Mouse (Mus musculus): ENCODE results near the gene Mecom. TPM values are rescaled to one million over a fixed set of nuclear protein-coding genes. Genes with fewer than 3 reads are reported as not detected.

Mecom gene
- polyA plus RNA-seq, 1 experiment from 2014 or later, result 6.9 TPM

DNA sequence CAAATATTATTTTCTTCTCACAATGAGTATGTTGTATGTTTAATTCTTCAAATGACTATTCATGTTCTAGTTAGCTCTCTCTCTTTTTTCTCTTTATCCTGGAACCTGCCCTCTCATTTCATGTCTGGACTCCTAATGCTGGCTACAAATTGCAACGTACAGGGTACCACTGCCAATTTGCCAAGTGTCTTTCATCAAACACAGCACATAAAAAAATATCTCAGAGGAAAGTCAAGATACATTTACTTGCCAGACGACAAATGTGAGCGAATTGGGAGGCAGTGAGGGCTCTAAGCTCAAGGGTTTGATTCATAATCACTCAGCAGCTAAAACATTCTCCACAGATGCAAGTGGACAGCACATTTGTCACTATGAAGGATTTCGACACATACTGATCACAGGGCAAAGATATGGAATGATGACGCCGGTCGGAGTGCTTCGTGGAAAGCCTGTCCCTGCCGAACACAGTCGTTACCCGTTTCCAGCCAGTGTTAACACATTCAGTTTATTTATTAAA lies 579.3 kb downstream of the Mecom start:
- Histone ChIP-seq H3K4me3 (no peak overlapping the region), H3K9ac (no peak overlapping the region), H3K27me3 (no peaks in the 10 kb centered on the region), H3K4me1 (replicated peaks) (no peaks in the 10 kb centered on the region), H3K36me3 (no peaks in the 10 kb centered on the region), H3K9me3 (no peaks in the 10 kb centered on the region), H3K4me2 (peak overlapping the region; percentile 24; the same call in 1 of the 2 replicates), H3K27ac (replicated peaks) (no peak overlapping the region)
- 69% methylated on average over 11 of the region's 11 CpGs for WGBS
- ATAC-seq (ENCODE audit: low FRiP score, low read depth), result no peak

DNA sequence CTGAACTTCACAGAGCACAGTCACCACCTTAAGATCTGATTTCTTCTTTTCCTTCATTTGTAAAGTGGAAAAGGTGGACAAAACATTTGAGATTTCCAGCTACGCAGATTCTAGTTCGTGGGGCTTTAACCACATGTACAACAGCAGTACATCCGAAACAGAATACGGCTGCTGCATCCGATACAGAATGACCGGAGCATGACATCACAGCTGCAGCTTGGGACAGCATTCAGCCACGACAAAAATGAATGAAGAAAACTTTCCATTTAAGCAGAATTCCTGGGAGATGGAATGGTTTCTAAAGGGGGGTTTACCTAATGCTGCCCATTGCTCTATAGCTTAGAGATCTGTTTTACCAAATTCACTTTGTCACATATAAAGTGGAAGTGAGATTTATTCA lies 583.9 kb downstream of the Mecom start:
- Histone ChIP-seq H3K4me2 (no peak overlapping the region), H3K9me3 (no peaks in the 10 kb centered on the region), H3K27me3 (no peaks in the 10 kb centered on the region), H3K36me3 (no peaks in the 10 kb centered on the region), H3K4me3 (no peak overlapping the region), H3K9ac (no peak overlapping the region), H3K4me1 (replicated peaks) (no peaks in the 10 kb centered on the region), H3K27ac (replicated peaks) (no peak overlapping the region)
- 86% methylated on average over 7 of the region's 7 CpGs for WGBS
- no peak for ATAC-seq (ENCODE audit: low FRiP score, low read depth)

DNA sequence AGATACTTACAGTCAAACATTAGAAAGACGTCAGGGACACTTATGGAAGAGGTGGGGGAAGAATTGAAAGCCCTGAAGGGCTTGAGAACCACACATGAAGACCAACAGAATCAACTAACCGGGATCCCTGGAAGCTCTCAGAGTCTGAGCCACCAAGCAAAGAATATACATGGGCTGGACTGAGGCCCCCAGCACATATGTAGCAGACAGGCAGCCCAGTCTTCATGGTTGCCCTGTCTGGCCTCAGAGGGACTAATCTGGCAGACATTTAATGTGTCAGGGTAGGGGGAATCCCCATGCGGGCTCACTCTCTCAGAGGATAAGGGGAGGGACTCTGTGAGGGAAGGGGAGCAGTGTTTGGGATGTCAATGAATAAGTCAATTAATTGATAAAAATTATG lies 584.4 kb downstream of the Mecom start:
- Histone ChIP-seq H3K36me3 (no peaks in the 10 kb centered on the region), H3K9me3 (no peaks in the 10 kb centered on the region), H3K9ac (no peak overlapping the region), H3K27me3 (no peaks in the 10 kb centered on the region), H3K4me2 (no peak overlapping the region), H3K4me1 (replicated peaks) (no peaks in the 10 kb centered on the region), H3K4me3 (no peak overlapping the region), H3K27ac (replicated peaks) (no peak overlapping the region)
- no peak for ATAC-seq (ENCODE audit: low FRiP score, low read depth)
- 88% methylated on average over 3 of the region's 3 CpGs for WGBS

DNA sequence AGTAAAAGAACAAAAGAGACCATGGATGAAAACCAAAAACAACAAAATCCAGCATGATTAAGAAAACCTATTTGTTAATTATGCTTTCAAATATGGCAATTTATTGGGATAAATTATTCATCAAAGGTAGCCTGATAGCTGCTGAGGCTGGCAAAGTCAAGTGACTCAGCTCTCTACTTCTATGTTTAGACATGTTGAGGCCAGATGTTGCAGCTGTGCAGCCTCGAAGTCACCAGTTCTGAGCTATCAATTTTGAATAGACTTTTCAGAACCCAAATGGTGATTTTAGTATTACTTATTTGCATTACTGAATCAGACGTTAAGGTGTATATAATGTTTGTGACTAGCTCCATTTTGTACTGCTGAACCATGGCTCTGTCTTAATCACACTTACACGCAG lies 588.8 kb downstream of the Mecom start:
- Histone ChIP-seq H3K27me3 (no peaks in the 10 kb centered on the region), H3K4me1 (replicated peaks) (0 out of 2 replicates have a peak, but pooled peaks cover 4% of the 10 kb centered on the region), H3K27ac (replicated peaks) (no peak overlapping the region), H3K4me2 (no peak overlapping the region), H3K36me3 (no peaks in the 10 kb centered on the region), H3K9ac (no peak overlapping the region), H3K4me3 (no peak overlapping the region), H3K9me3 (no peaks in the 10 kb centered on the region)
- ATAC-seq (ENCODE audit: low FRiP score, low read depth), result no peak
- 85% methylated on average over 3 of the region's 3 CpGs for WGBS

DNA sequence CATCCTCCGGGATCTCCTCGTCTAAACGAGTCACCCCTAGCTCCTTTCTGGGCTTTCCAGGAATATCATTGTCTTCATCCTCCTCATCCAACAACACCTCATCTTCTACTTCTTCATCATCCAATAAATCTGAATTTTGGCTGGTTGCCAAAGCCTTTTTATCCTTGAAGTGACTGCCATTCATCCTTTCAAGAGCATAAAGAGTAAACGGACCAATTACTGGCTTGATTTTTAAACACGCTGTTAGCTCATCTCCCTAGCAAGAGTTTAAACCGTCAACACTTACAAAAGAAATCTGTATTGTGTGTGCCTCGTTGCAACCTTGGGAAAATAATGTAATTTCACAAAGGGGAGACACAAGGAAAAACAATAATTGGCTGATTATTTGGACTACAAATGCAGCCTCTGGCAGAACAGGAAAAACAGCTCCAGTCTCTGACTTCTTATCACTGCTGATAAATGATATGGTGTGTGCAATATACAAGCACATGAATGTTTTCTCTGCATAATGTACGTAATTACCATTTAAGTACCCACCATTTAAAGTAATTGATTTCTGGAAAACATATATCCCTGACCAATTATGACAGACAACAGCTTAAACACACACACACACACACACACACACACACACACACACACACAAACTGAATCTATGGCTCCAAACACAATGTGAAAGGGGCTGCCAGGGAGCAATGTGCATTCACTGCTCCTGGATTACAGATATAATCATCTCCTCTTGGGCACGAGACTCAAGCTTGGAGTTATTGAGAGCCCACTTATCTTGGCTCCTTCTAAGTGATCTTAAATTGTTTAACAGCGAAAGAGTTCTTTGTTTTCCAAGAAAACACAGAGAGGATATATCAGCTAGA lies 590.2 kb downstream of the Mecom start:
- H3K27me3 ChIP-seq, result no peaks in the 10 kb centered on the region
- no peak overlapping the region for H3K27ac ChIP-seq (replicated peaks)
- ATAC-seq (ENCODE audit: low FRiP score, low read depth), result 0 out of 2 replicates have a peak, but pooled peaks have one; percentile 27
- no peak overlapping the region for H3K9ac ChIP-seq
- no peaks in the 10 kb centered on the region for H3K36me3 ChIP-seq
- 47% methylated on average over 10 of the region's 10 CpGs for WGBS
- 0 out of 2 replicates have a peak overlapping the region, but pooled peaks have one; percentile 6 for H3K4me2 ChIP-seq
- H3K4me3 ChIP-seq, result no peak overlapping the region
- no peaks in the 10 kb centered on the region for H3K9me3 ChIP-seq
- 0 out of 2 replicates have a peak, but pooled peaks cover 4% of the 10 kb centered on the region for H3K4me1 ChIP-seq (replicated peaks)

DNA sequence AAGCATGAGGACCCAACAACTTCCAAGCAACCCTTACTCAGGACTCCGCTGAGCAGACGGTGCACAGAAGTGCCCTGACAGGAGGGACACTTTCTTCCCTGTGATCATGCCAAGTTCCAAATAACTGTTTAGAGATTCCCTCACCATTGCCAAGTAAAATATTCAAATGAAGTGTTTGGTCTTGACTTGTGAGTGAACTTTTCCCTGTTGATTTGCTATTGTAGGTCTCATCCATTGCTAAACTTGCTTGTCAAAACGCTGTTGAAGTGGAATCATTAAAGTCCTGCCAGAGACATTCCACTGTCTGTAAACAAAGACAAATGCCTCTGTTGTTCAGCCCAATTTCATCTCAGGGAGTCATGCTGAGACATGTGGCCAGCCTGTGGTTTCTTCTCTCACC lies 594.5 kb downstream of the Mecom start:
- Histone ChIP-seq H3K4me3 (no peak overlapping the region), H3K36me3 (no peaks in the 10 kb centered on the region), H3K9me3 (no peaks in the 10 kb centered on the region), H3K4me1 (replicated peaks) (0 out of 2 replicates have a peak, but pooled peaks cover 4% of the 10 kb centered on the region), H3K4me2 (no peak overlapping the region), H3K27ac (replicated peaks) (no peak overlapping the region), H3K27me3 (no peaks in the 10 kb centered on the region), H3K9ac (no peak overlapping the region)
- ATAC-seq (ENCODE audit: low FRiP score, low read depth), result no peak
- WGBS, result 43% methylated on average over 3 of the region's 3 CpGs

DNA sequence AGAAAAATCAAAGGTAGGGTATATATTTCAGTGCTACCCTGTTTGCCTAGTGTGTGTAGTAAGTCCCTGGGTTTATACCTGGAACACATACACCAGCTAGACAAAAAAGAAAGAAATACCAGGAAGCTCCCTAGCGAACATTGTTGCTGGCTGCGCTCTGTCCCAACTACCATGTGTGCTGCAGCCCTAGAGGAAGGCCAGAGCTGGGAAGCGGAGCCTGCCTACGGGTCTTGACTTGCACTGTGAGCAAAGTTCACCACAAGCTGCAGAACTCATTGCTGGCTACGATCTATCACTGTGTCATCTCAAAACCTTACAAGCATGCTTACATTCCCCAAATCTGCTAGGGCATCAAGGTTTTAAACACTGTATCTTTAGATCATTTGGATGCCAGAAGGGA lies 597.0 kb downstream of the Mecom start:
- no peak for ATAC-seq (ENCODE audit: low FRiP score, low read depth)
- Histone ChIP-seq H3K4me2 (no peak overlapping the region), H3K36me3 (no peaks in the 10 kb centered on the region), H3K9me3 (no peaks in the 10 kb centered on the region), H3K27me3 (no peaks in the 10 kb centered on the region), H3K27ac (replicated peaks) (no peak overlapping the region), H3K4me1 (replicated peaks) (no peaks in the 10 kb centered on the region), H3K9ac (no peak overlapping the region), H3K4me3 (no peak overlapping the region)
- WGBS, result 83% methylated on average over 5 of the region's 5 CpGs

DNA sequence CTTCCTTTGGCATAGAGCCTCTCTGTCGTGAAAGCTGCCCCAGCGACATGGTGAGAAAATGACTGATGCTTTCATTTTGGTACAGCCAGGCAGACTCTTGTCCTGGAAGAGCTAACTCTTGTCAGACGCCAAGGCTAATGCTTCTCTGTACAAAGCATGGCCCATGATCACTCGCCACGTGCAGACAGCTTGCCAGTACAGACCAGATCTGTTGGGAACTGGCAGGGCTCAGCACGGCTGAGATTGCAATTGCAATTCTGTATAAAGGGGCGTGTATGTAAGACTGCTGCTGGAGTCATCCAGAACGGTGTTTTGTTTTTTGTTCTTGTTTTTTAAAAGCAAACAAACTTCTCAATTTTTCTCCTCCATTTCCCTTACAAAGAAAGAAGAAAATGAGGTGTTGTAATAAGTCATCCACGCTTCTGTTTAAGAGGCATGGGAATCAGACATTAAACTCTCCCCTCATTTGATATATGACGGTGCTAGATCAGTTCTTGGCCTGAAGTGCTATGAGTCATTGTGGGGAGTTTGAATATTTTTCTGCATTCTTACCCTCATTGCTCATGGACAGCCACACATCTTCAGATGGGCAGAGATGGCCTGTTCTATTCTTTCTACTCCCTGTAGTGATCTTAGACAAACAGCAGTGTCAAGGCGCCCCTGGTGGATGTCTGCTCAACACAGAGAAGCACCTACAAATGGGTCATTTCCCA lies 644.1 kb downstream of the Mecom start:
- no peak overlapping the region for H3K9ac ChIP-seq
- no peaks in the 10 kb centered on the region for H3K27me3 ChIP-seq
- H3K4me3 ChIP-seq, result no peak overlapping the region
- no peak overlapping the region for H3K4me2 ChIP-seq
- H3K27ac ChIP-seq (replicated peaks), result no peak overlapping the region
- H3K4me1 ChIP-seq (replicated peaks), result no peaks in the 10 kb centered on the region
- WGBS, result 63% methylated on average over 11 of the region's 11 CpGs
- no peaks in the 10 kb centered on the region for H3K9me3 ChIP-seq
- H3K36me3 ChIP-seq, result no peaks in the 10 kb centered on the region
- 0 out of 2 replicates have a peak, but pooled peaks have one; percentile 68 for ATAC-seq (ENCODE audit: low FRiP score, low read depth)

Other genes with a start within 250 kb of the Mecom start
- gene Actrt3, start 51.9 kb upstream of the Mecom start, polyA plus RNA-seq (2015; fragmentation: Nextera tagmentation; extraction: Ambion mirVana), result 0.56 and 0.75 TPM in 2 replicates
- gene Mynn, start 54.1 kb upstream of the Mecom start, polyA plus RNA-seq (2015; fragmentation: Nextera tagmentation; extraction: Ambion mirVana), result 27.3 TPM in 2 replicates
- not detected in 2 replicates for gene Lrriq4, start 96.5 kb upstream of the Mecom start, polyA plus RNA-seq (2015; fragmentation: Nextera tagmentation; extraction: Ambion mirVana)
- gene Lrrc34, start 99.9 kb upstream of the Mecom start, polyA plus RNA-seq (2015; fragmentation: Nextera tagmentation; extraction: Ambion mirVana), result 1.3 and 1.4 TPM in 2 replicates
- 0.29 TPM in 1 of 2 replicates, not detected in the other for gene Lrrc31, start 151.8 kb upstream of the Mecom start, polyA plus RNA-seq (2015; fragmentation: Nextera tagmentation; extraction: Ambion mirVana)
- gene Samd7, start 198.3 kb upstream of the Mecom start, polyA plus RNA-seq (2015; fragmentation: Nextera tagmentation; extraction: Ambion mirVana), result 0.06 TPM in 1 of 2 replicates, not detected in the other
- gene Sec62, start 244.9 kb upstream of the Mecom start, polyA plus RNA-seq (2015; fragmentation: Nextera tagmentation; extraction: Ambion mirVana), result 85.8 and 91.9 TPM in 2 replicates

Measured in hindbrain, embryonic 15.5 days (tissue).